Mouse (Mus musculus): Measurements from ENCODE around the gene Cldn19. TPM values are rescaled to one million over a fixed set of nuclear protein-coding genes. Genes with fewer than 3 reads are reported as not detected.
A peak's percentile ranks its signal among the peaks of the same experiment; 100 is the strongest.

Gene Cldn19
- total RNA-seq (2021): 10 to 100 TPM; 12.8 to 17.0 TPM
- long read RNA-seq, experiment 1, full-length matches to known transcripts: 3 of 3 reads
- long read RNA-seq, experiment 1, partial matches to known transcripts: 0 of 3 reads
- long read RNA-seq, experiment 1, other reads (novel, unspliced or antisense): 0 of 3 reads
- long read RNA-seq, experiment 2, partial matches to known transcripts: 0 of 4 reads
- long read RNA-seq, experiment 2, other reads (novel, unspliced or antisense): 2 of 4 reads

DNA sequence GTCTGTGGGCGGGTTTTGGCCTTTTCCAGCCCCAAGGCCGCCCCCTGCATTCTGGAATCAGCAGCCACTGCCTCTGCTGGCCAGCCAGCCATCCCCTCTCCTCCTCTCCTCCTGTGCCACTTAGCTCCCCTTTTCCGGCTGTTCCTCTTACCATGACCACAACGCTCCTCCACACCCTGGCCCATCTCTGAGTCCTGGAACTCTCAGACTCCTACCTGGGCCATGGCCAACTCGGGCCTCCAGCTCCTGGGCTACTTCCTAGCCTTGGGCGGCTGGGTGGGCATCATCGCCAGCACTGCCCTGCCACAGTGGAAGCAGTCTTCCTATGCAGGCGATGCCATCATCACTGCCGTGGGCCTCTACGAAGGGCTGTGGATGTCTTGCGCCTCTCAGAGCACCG is at the start of gene Cldn19:
TSS of gene Cldn19 (plus strand) at position 64 of the 400 bp plus-strand sequence.
- no peak for DNase-seq

DNA sequence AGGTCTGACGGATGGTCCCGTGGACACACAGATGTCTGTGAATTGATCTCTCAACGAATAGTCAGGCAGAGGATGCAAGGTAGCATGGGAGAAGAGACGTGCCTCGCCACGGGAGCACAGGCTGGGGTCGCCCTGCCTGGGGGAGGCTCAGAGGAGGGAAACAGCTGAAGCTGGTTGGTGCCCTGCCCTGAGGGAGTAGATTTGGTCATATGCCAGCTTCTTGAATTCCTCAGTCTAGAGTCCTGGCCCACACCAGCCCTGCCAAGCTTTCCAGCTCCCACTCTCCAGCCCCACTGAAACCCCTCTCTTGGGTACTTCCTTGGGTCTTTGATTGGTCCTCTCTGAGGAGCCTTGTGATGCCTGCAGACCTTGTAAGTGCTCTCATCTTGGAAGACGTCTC is 38.5 kb upstream of the Cldn19 start:
- DNase-seq: no peak

DNA sequence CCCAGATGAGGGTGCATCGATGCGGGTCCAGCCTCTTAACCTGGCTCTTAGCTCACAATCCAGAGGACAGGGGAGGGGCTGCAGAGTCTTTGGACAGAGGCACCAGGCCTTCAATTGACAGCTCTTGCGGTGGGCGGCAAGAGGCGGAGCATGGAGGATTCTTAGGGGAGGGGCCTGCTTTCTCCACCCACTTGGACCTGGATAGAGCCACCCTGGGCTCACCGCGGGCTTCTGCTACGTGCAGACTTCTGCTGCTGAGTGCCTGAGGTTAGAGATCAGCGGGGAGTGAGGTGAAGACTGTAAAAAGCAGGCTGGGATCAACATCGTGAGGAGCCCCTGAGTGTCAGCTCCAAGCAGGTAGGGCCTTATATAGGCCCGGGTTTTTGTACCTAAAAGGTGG is 37.0 kb upstream of the Cldn19 start, which contains the start of gene Tmem269:
TSS of gene Tmem269 (minus strand) at position 49 of the 400 bp plus-strand sequence.
- no peak for DNase-seq

DNA sequence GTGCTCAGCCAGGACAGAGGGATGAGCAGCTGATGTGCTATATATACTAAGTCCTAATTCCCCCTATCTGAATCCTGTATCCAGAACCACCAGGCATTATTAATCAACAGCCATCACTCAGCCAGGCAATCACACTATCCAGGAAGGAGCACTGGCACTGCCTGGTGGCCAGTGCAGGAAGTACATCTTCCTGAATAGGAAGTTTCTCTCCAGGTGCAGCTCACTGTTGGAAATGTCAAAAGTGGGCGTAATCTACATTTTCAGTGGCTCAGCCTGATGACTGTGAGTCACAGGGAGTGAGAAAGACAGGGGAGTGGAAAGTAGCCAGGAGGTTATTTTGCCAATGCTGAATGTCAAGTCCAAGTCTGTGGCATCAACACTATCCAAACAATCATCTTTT is 31.5 kb upstream of the Cldn19 start:
- DNase-seq: no peak

DNA sequence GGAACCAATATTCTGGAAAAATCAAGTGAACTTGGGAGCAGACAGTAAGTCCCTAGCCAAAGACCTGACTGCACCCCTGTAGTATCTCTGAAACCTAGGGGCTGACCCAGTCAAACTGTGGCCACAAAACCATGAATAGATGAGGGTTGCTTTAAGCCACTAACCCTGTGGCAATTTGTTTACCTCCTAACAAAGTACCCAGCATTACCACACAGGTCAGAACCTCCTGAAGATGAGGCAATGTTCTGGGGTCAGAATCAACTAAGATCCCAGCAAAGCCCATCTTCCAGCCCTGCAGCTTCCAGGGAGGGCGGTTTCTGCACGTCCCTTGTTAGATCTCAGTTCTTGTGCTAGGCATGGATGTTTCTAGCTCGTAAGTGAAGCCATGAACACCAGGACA is 30.7 kb upstream of the Cldn19 start:
- no peak for DNase-seq

DNA sequence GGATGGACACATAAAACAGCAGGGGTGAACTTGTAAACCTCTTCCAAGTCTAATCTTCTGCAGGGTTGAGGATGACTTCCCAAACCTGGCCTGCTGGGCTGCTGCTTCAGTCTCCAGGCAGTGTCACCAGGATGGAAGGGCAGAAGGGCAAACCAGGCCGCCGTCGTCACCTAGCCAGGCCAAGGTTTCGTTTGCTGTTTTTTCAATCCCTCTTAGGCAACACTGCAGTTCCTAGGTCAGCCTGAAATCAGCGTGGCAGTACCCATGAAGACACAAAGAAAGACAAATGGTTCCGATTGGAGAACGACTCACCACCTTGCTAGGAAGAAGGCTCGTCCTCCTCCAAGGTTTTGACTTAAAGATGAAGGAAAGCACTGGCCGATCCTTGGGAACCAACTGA is 29.5 kb upstream of the Cldn19 start:
- no peak for DNase-seq

DNA sequence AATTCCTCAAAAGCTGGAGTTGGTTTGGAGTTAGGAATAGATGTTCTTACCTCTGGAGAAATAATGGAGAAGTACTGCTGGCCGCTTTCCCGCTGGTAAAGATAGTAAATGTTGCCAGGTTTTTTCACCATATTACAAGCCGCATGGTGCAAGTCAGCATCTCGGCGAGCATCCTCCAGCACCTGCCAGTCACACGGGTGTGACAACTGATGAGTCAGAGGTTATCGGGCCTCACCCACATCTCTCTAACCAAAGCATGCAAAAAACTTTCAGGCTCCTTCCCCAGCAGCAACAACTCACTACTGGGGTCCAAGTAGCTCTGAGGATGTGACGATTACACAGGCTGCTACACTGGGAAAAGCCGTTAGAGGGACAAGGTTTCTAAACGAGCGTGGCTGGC is 28.5 kb upstream of the Cldn19 start:
- DNase-seq: no peak

DNA sequence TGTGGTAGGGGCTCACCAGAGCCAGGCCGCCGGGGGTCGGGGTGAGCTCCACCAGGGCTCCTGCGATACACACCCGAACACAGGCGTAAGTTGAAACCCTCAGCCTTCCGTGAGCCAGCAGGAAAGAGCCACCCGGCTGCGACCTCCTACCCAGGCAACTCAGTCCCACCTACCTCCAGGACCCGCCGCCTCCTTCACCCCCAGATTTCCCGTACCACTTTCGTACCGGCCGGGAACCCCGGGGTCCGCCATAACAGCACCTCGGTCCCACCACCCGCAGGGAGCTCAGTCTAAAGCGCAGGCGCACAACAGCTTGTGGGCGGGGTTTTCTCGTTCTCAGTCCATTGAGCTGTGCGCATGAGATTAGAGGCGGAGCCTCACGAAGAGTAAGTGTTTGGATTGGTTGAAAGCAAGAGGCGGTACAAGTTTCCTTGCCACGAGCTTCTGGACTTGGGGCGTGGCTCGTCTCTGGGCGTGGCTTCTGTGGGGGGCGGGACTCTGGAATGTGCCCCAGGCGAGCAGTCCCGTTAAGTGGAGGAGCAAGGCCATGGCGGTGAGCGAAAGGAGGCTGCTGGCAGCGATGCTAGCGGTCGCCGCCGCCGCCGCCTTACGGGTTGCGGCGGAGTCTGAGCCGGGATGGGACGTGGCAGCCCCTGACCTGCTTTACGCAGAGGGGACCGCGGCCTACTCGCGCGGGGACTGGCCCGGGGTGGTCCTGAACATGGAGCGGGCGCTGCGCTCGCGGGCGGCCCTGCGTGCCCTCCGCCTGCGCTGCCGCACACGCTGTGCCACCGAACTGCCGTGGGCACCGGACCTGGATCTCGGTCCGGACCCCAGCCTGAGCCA is 22.6 kb upstream of the Cldn19 start, which contains the start of the genes AU022252 and P3h1:
TSS of gene AU022252 (minus strand) at position 303 of the 846 bp plus-strand sequence.
TSS of gene P3h1 (plus strand) at position 506 of the 846 bp plus-strand sequence.
- DNase-seq: peak; percentile 99

DNA sequence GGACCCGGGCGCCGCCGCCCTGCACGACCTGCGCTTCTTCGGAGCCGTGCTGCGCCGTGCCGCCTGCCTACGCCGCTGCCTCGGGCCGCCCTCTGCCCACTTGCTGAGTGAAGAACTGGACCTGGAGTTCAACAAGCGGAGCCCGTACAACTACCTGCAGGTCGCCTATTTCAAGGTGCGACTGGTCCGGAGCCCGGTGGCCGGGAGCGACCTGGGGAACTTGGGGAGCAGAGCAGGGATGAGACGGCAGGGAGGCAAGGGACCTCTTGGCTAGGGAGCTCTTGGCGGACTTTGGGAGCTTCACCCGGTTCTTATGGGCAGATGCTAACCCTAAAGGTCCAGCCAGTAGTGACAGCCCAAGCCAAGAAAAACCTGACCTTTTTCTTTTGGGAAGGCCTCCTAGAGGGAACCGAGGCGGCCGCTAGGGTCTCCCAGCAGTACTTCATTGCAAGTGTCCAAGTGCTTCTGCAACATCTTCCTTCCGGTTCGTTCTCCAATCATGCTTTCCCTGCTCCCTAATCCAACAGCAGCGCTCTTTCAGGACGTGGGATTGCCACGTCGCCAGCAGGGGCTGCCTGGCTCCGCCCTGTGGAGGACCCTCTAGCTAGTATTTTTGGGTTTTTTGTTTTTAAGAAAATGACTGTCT is 21.8 kb upstream of the Cldn19 start:
- DNase-seq: peak; percentile 30

DNA sequence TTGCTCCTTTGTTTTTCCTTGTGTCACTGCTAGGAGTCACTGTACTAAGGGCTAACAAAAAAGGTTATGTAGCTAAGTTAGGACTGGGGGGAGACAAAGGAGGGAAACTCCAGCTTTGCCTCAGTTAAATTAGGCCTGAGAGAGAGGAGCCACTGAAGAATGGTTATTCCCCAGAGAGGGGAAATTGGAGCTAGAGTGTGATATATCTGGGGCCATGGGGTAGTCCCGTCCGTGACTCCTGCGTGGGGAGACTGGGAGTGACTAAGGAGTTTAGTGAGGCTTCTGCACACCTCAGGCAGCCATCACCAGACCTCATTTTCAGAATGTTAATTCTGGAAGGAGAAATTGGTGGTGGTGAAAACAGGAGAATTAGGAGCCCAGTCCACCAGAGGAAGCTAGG is 20.9 kb upstream of the Cldn19 start:
- DNase-seq: no peak

DNA sequence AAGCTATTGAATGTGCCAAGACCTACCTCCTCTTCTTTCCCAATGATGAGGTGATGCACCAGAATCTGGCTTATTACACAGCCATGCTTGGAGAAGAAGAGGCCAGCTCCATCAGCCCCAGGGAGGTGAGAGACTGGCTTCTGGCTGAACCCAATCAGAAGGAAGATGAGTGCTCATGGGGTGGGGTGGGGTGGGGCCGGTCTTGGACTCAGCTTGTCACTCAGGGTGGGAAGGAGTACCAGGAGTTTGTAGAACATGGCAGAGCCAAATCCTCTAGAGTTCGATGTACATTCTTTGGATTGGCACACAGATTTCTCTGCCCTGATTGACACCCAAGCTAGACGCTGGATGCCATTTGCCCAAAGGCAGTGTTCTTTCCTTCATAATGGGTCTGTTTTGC is 16.6 kb upstream of the Cldn19 start:
- DNase-seq: no peak

DNA sequence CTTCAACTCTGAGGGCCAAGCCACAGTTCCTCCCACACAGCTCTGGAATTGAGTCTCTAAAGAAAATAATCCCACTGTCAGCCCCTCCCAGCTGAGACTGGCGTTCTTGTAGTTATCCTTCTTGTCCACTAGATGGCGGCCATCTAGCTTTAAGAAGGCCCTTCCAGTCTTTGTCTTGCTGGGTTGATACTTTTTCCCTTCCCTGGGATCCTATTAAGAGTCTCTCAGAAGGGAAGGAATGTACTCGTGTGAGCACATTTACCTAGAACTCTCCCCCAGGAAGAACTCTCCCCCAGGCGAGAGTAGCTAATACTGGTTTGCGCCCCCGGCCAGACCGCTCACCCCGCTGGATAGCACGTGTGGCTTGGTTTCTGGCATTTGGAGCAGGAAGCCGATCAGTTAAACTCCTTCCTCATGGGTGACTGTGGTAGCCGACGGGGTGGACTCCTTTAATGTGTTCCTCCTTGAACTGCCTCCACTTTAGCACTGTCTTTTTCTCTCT is 16.0 kb upstream of the Cldn19 start:
- DNase-seq: no peak

DNA sequence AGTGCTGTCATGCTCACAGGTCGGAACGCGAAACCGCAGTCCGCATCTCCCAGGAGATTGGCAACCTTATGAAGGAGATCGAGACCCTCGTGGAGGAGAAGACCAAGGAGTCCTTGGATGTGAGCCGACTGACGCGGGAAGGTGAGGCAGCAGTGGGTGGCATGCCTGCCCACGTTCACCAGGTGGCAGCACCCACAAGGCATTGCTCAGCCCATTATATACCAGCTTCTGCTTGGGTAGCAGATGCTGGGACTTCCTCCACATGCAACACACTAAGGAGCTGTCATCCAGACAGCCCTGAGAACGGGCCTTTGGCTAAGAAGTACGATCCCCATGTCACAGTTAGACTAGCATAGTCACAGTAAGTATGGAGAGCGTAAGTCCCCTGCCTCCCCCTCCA is 13.6 kb upstream of the Cldn19 start:
- no peak for DNase-seq

DNA sequence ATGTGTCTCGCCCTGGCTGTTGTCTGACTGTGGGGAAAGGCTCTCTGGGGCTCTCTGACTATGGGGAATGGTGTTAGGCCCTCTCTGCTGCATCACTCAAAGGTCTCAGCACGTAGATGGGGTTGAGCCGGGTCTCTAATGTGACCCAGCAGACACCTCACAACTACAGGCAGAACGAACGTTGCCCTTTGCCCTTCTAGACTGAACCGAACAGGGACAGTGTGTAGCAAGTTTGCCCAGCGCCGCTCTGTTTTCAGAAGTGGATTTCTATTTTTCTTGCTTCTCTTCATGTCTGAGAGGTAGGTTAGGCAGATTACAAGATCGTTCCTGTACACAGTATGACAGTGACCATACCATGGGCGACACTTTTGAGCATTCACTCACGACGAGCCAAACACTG is 12.6 kb upstream of the Cldn19 start:
- DNase-seq: no peak

DNA sequence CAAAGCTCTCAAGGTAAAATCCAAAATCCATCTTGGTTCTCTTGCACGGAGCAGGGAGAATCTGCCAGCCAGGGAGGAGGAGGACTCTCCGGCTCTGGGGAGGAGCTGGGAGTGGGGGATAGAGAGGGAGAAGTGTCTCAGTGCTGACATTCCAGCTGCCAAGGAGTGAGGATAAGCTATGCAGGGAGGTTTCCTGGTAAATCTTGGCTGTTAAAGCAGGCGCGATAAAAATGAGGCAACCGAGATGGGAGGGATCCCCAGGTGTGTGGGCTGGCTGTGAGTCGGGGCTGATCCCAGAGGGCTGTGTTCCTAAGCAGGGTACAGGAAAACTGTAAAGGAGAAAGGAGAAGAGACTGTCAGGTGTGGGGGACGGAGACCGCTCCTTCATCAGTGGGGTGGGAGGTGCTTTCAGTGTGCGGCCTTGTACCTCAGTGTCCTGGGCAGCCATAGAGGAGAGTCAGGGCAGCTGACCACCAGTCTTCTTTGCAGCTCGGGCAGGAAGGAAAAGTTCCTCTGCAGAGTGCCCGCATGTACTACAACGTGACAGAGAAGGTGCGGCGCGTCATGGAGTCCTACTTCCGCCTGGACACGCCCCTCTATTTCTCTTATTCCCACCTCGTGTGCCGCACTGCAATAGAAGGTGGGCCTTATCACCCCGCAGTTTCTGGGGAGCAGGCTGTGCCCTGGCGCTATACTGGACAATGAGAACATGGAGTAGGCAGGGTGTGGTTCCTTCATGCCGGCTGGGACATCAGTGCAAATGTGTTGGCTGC is 10.6 kb upstream of the Cldn19 start:
- no peak for DNase-seq

DNA sequence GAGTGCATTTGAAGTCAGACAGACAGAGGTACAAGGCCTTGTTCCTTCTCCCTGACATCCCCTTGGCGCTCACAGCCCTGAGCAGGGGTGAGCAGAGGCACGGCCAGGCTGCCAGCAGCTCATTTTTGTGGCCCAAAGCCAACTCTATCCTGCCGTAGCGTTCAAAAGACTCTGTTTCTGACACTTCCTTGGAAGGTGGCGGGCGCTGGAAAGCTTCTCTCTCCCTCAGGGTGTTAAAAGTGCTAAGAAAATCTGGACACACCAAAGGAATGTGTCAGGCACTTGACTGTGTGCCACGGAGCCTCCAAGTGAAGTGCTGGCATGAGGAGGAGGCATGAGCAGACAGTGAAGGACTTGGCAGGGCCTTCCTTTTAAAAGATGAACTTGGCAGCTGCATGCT is 9.7 kb upstream of the Cldn19 start:
- DNase-seq: no peak

DNA sequence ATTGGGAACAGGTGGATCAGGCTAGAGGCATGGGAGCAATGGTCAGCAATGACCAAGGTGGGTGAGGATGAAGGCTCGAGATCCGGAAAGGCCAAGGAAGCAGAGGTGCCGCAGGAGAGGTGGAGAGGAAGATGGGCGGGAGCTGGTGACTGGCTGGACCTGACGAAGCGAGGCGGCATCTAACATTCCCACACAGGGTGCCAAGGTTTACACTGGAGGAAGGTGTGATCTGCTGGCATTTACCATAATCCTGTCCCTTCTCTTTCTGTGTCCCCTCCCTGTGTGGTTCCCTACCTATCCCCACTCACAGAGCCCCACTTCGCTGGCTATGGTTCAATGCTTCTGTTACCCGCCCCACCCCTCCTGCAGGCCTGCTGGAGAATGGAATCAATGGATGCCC is 9.3 kb upstream of the Cldn19 start:
- DNase-seq: no peak

DNA sequence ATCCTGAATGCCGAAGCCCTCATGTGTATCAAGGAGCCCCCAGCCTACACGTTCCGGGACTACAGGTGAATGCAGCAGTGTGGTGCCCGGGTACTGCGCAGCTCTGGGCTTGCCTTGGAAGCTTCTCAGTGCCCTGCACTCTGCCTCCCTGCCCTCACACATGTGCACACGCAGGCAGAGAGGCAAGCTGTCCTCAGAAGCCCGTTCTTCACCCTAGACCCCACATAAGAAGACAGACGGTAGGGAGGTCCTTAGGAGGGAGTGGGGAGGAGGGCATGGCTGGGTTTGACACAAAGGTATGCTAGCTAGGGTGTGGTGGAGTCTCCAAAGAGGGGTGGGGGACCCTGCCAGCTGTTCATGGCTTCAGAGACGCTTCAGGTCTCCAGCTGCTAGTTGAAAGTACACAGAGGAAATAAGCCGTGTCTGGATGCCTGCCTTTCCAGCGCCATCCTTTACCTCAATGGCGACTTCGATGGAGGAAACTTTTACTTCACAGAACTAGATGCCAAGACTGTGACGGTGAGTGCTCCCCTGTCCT is 8.5 kb upstream of the Cldn19 start:
- DNase-seq: no peak

DNA sequence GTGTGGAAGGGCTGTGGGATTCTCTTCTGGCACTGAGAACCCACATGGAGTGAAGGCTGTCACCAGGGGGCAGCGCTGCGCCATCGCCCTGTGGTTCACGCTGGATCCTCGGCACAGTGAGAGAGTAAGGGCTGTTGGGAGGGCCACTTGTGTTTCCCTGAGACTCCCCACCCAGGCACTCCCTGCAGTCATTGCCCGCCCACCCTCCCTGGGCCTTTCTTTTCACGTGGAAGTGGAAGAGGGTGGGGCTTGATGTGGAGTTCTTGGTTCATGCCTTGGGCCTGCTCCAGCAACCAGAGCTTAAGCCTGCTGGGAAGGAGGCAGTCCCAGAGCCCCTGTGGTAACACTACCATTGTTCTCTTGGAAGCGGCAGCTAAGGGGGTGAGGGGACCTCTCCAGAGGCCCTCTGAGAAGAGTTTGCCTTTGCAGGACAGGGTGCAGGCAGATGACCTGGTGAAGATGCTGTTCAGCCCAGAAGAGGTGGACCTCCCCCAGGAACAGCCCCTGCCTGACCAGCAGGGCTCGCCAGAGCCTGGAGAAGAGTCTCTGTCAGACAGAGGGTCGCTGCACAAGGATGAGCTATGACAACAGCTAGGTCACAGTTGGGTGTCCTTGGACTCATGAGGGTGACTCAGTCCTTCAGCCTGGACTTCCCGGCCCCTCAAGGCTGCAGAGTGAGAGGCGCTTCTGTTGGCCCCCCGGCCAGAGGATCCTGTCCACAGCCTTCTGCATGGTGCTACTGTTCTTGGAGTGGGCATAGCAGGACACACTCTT is 7.6 kb upstream of the Cldn19 start:
- DNase-seq: peak; percentile 80

DNA sequence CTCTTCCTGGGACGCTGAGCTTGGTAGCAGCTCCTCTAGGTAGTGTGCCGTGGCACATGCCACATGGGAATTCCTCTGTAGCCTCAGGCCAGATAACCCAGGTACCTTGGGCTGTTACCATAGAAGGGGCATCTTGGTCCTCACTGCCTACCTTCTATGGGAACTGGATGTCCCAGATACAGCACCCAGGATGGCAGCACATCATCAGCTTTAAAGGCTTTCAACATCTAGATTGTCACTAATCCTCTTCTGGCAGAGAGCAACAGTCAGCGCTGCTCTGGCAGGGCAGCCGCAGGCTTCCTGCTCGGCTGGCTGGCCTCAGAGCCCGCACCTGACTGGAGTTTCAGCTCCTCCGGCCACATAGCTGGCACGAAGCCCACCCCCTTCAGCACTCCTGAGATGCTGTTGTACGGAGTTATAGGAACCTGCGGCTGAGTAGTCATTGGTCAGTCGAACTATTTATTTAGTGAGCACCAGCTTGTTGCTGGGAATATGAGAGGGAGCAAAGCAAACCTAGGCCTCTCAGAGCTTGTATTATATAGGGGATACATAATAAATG is 6.7 kb upstream of the Cldn19 start:
- DNase-seq: no peak
